Mouse (Mus musculus): ENCODE data around the gene Ccdc155. TPM values are rescaled to one million over a fixed set of nuclear protein-coding genes. Genes with fewer than 3 reads are reported as not detected.
A peak's percentile ranks its signal among the peaks of the same experiment; 100 is the strongest.

Ccdc155 gene
- polyA plus RNA-seq, 1 experiment from 2014 or later = 0.97 TPM

- no peak for ATAC-seq
- Histone ChIP-seq H3K27ac (no peak overlapping the region), H3K4me1 (replicated peaks) (peaks cover 11% of the 10 kb centered on the region; the same call in 1 of the 2 replicates), H3K9ac (replicated peaks) (no peak overlapping the region), H3K36me3 (peaks cover 29% of the 10 kb centered on the region), H3K9me3 (no peaks in the 10 kb centered on the region), H3K27me3 (no peaks in the 10 kb centered on the region), H3K4me2 (replicated peaks) (no peak overlapping the region), H3K4me3 (replicated peaks) (no peak overlapping the region)
- WGBS = 93% methylated on average over 11 of the region's 11 CpGs
Measured at GRCm38 (mm10) chr7:45147899-45148298, 56.8 kb downstream of the Ccdc155 start.

GRCm38 (mm10) chr7:45147267-45147666 lies 57.4 kb downstream of the Ccdc155 start:
- no peak for ATAC-seq
- Histone ChIP-seq H3K9me3 (no peaks in the 10 kb centered on the region), H3K4me3 (replicated peaks) (no peak overlapping the region), H3K36me3 (peaks cover 36% of the 10 kb centered on the region), H3K27ac (no peak overlapping the region), H3K4me2 (replicated peaks) (no peak overlapping the region), H3K4me1 (replicated peaks) (peaks cover 11% of the 10 kb centered on the region; the same call in 1 of the 2 replicates), H3K27me3 (no peaks in the 10 kb centered on the region), H3K9ac (replicated peaks) (no peak overlapping the region)
- 96% methylated on average over 11 of the region's 11 CpGs for WGBS

GRCm38 (mm10) chr7:45145460-45145859 lies 59.2 kb downstream of the Ccdc155 start:
- Histone ChIP-seq H3K36me3 (peaks cover 45% of the 10 kb centered on the region), H3K9ac (replicated peaks) (0 out of 2 replicates have a peak overlapping the region, but pooled peaks have one; percentile 3), H3K4me1 (replicated peaks) (0 out of 2 replicates have a peak, but pooled peaks cover 3% of the 10 kb centered on the region), H3K4me2 (replicated peaks) (no peak overlapping the region), H3K27me3 (no peaks in the 10 kb centered on the region), H3K27ac (no peak overlapping the region), H3K9me3 (no peaks in the 10 kb centered on the region), H3K4me3 (replicated peaks) (no peak overlapping the region)
- WGBS = 94% methylated on average over 8 of the region's 8 CpGs
- ATAC-seq = no peak

- H3K9me3 ChIP-seq = no peaks in the 10 kb centered on the region
- H3K36me3 ChIP-seq = peaks cover 45% of the 10 kb centered on the region
- H3K9ac ChIP-seq (replicated peaks) = peak overlapping the region; percentile 37; the same call in 1 of the 2 replicates
- H3K27me3 ChIP-seq = no peaks in the 10 kb centered on the region
- no peak for ATAC-seq
- no peak overlapping the region for H3K27ac ChIP-seq
- H3K4me2 ChIP-seq (replicated peaks) = no peak overlapping the region
- no peak overlapping the region for H3K4me3 ChIP-seq (replicated peaks)
- 88% methylated on average over 13 of the region's 13 CpGs for WGBS
- H3K4me1 ChIP-seq (replicated peaks) = 0 out of 2 replicates have a peak, but pooled peaks cover 2% of the 10 kb centered on the region
Measured at GRCm38 (mm10) chr7:45144368-45145174, 60.1 kb downstream of the Ccdc155 start.

DNA sequence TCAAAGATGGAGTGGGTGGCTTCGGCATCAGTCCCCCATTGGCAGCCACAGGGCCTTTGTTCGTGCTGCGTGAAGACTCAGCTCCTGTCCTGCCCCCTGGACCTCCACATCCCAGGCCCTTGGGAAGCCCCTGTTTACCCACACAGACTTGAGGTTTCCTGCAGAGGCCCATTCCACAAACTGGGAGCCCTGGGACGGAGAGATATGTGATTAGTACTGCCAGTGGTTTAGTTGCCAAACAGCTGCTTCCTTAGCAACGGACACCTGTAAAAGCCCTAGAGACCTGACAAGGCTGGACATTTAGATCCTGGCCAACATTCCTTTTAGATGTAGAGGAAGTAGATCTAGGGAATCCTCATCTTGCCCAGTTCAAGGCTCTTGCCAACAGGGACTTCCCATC lies 62.8 kb downstream of the Ccdc155 start:
- Histone ChIP-seq H3K9ac (replicated peaks) (no peak overlapping the region), H3K36me3 (peaks cover 45% of the 10 kb centered on the region), H3K4me1 (replicated peaks) (no peaks in the 10 kb centered on the region), H3K9me3 (no peaks in the 10 kb centered on the region), H3K4me2 (replicated peaks) (no peak overlapping the region), H3K27me3 (peaks cover 11% of the 10 kb centered on the region), H3K27ac (no peak overlapping the region), H3K4me3 (replicated peaks) (no peak overlapping the region)
- ATAC-seq = no peak
- WGBS = 90% methylated on average over 5 of the region's 5 CpGs

GRCm38 (mm10) chr7:45141319-45141718 lies 63.4 kb downstream of the Ccdc155 start:
- WGBS = 88% methylated on average over 3 of the region's 3 CpGs
- Histone ChIP-seq H3K27ac (no peak overlapping the region), H3K9ac (replicated peaks) (no peak overlapping the region), H3K27me3 (peaks cover 15% of the 10 kb centered on the region), H3K4me3 (replicated peaks) (no peak overlapping the region), H3K4me2 (replicated peaks) (no peak overlapping the region), H3K9me3 (no peaks in the 10 kb centered on the region), H3K4me1 (replicated peaks) (0 out of 2 replicates have a peak, but pooled peaks cover 2% of the 10 kb centered on the region), H3K36me3 (peaks cover 45% of the 10 kb centered on the region)
- ATAC-seq = no peak

DNA sequence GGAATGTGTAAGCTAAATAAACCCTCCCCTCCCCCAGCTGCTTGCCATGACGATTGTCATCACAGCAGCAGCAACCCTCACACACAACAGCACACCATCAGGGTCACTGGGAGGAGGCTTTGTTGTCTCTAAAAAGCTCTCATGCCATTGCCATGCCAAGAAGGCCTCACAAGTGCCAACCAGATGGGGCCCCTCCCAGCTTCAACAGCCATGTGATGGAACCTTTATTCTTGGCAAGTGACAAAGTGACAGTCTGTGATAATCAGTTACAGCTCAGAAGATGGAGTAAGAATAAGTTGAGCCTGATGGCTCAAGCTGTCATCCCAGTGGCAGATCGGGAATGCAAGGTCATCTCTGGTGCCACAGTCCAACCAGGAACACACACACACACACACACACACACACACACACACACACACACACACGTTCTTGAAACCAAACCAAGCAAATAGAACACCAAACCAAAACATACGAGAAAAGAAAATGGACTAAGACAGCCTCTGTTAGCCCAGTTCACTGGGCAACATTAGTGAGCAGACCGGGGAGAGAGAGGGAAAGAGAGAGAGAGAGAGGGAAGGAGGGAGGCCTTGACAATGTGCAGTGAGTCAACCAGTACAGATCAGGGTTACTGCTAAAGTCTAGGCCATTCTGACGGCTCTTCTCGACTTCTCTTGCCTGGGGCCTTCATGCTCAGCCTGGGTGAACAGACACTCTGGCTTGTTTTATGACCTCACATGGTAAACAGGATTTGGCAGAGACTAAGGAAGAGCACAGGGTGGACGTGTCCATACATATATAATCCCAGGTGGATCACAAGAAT lies 64.6 kb downstream of the Ccdc155 start:
- 80% methylated on average over 8 of the region's 8 CpGs for WGBS
- H3K27ac ChIP-seq = no peak overlapping the region

DNA sequence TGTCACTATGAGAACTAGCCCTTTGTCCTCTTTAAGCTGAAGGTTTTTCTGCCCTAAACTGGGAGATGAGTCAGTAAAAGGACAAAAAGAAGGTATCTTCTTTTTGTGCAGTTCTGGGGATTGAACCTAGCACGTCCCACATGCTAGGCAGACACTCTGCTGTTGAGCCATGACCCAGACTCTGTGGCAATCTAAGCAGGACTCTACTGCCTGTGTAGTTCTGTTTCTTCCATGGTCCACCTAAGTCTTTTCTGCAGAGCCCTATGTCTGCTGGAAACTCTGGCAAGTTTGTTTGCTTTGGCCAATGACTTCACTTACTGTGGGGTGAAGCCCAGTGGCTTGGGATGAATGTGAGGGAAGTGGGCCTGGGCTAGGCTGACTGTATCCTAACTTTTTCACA lies 66.3 kb downstream of the Ccdc155 start:
- H3K36me3 ChIP-seq = peaks cover 21% of the 10 kb centered on the region; the same call in 1 of the 2 replicates
- peaks cover 32% of the 10 kb centered on the region for H3K27me3 ChIP-seq
- H3K9ac ChIP-seq (replicated peaks) = no peak overlapping the region
- H3K27ac ChIP-seq = no peak overlapping the region
- H3K9me3 ChIP-seq = no peaks in the 10 kb centered on the region
- no peak for ATAC-seq
- 82% methylated on average over 1 of the region's 1 CpGs for WGBS
- no peak overlapping the region for H3K4me3 ChIP-seq (replicated peaks)
- no peak overlapping the region for H3K4me2 ChIP-seq (replicated peaks)
- peaks cover 10% of the 10 kb centered on the region for H3K4me1 ChIP-seq (replicated peaks)

More for the DNA sequence above, 64.6 kb downstream of the Ccdc155 start:
- ATAC-seq = no peak
- Histone ChIP-seq H3K9me3 (no peaks in the 10 kb centered on the region), H3K36me3 (peaks cover 35% of the 10 kb centered on the region), H3K9ac (replicated peaks) (no peak overlapping the region), H3K4me1 (replicated peaks) (peaks cover 10% of the 10 kb centered on the region), H3K4me3 (replicated peaks) (no peak overlapping the region), H3K27me3 (peaks cover 25% of the 10 kb centered on the region), H3K4me2 (replicated peaks) (no peak overlapping the region)

DNA sequence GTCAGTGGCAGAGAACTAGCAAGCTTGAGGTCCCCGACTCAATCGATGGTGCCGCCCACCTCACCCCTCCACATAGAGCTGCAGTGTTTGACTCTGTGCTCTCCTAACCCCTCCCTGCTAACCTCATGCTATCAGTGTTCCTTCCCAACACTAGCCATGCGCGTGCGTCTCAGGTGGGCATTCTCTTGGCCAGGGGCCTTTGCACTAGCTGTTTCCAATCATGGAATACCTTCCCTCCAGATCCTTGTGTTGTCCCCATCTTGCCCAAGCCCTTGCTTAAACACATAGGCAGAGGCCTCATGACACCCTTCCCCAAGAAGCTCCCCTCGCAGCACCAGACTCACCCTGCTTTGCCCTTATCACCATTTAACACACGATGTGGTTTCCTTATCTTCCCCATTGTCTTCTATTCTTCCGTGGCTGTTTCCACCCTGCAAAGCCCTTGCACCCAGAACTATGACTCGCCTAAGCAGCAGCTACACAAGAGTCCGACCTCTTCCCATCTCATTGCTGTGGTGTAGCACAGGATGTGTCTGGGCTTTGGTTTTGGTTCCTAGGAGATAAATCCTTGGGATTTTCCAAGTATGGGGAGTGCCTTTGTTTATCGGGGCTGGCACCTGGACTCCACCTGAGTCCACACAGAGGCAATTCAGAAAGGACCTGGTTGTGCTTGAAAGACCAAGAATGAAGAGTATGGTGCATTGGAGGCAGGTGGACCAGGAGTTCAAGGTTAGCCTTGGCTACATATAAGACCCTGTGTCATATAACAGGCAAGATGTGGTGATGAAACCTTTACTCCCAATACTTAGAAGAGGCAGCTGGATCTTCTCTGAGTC lies 67.3 kb downstream of the Ccdc155 start:
- Histone ChIP-seq H3K27me3 (peaks cover 32% of the 10 kb centered on the region), H3K4me1 (replicated peaks) (peaks cover 10% of the 10 kb centered on the region), H3K27ac (no peak overlapping the region), H3K4me2 (replicated peaks) (no peak overlapping the region), H3K4me3 (replicated peaks) (no peak overlapping the region), H3K9ac (replicated peaks) (no peak overlapping the region), H3K36me3 (peaks cover 10% of the 10 kb centered on the region; the same call in 1 of the 2 replicates), H3K9me3 (no peaks in the 10 kb centered on the region)
- WGBS = 84% methylated on average over 12 of the region's 12 CpGs
- ATAC-seq = no peak

GRCm38 (mm10) chr7:45135993-45136567 lies 68.6 kb downstream of the Ccdc155 start, which contains the start of the genes Gm45713 and Flt3l:
Gene Gm45713, minus strand, starts transcription at chr7:45136231.
Gene Flt3l, minus strand, starts transcription at chr7:45136432.
- WGBS = 5% methylated on average over 29 of the region's 29 CpGs
- peak; percentile 87 for ATAC-seq

GRCm38 (mm10) chr7:45135370-45135769 lies 69.3 kb downstream of the Ccdc155 start:
- Histone ChIP-seq H3K4me1 (replicated peaks) (peaks cover 10% of the 10 kb centered on the region), H3K9ac (replicated peaks) (peak overlapping the region; percentile 63; the same call in 1 of the 2 replicates), H3K9me3 (no peaks in the 10 kb centered on the region), H3K27me3 (peaks cover 32% of the 10 kb centered on the region), H3K4me2 (replicated peaks) (no peak overlapping the region), H3K36me3 (no peaks in the 10 kb centered on the region), H3K4me3 (replicated peaks) (no peak overlapping the region), H3K27ac (no peak overlapping the region)
- no peak for ATAC-seq
- WGBS = 77% methylated on average over 3 of the region's 3 CpGs

More at GRCm38 (mm10) chr7:45135993-45136567, 68.6 kb downstream of the Ccdc155 start, which contains the start of the genes Gm45713 and Flt3l:
- Histone ChIP-seq H3K36me3 (no peaks in the 10 kb centered on the region), H3K9ac (replicated peaks) (peak within 1 kb of the TSS; percentile 63; the same call in 1 of the 2 replicates), H3K4me2 (replicated peaks) (peak within 1 kb of the TSS; percentile 65), H3K4me3 (replicated peaks) (peak within 1 kb of the TSS; percentile 41), H3K27me3 (peaks cover 32% of the 10 kb centered on the region), H3K27ac (no peak within 1 kb of the TSS), H3K4me1 (replicated peaks) (peaks cover 10% of the 10 kb centered on the region), H3K9me3 (no peaks in the 10 kb centered on the region)

All from midbrain, embryonic 13.5 days (tissue).